Mouse (Mus musculus) c-Kit-negative CD71-positive TER-119-positive erythroid progenitor cells, embryonic 14.5 days (primary cell): Measurements from ENCODE around the gene Gadl1.

Experiments
- DNase-seq: peaks from one replicate; pipeline ENCODE4 v3.0.0-alpha.2; 2013; ENCODE audit warnings: low read depth, low spot score

Gene Gadl1

DNA sequence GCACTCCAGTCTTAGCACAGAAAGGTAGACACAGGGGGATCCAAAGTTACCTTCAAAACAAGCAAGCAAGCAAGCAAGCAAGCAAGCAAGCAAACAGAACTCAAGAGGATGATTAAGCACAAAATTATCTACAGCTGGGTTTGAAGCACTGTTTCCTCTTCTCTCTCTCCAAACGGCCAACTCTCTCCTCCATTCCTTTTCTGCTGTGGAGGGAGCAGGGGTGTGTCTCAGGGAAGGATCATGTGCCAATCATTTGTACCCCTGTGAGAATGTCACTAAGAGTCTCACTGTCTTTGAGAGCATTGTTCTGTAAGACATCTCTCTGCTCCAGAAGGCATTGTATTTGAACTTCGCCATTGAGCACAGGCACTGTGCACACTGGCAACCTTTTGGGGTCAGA lies 27.1 kb downstream of the Gadl1 start:
- no peak for DNase-seq

DNA sequence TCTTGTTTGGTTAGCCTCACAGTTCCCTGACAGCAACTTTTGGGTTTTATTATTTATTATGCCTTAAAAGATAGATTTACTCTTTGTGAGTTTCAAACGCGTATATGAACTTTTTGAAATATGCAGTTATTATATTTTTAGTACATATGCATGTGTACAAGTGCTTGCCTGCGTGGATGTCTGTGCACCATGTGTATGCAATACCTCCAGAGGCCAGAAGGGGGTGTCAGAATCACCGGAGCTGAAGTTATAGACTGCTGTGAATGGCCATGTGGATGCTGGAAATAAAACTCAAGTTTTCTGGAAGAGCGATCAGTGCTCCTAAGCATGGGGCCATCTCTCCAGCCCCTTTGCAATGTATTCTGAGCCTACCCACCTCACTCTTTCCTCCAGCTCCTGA lies 28.7 kb downstream of the Gadl1 start:
- DNase-seq, result no peak

DNA sequence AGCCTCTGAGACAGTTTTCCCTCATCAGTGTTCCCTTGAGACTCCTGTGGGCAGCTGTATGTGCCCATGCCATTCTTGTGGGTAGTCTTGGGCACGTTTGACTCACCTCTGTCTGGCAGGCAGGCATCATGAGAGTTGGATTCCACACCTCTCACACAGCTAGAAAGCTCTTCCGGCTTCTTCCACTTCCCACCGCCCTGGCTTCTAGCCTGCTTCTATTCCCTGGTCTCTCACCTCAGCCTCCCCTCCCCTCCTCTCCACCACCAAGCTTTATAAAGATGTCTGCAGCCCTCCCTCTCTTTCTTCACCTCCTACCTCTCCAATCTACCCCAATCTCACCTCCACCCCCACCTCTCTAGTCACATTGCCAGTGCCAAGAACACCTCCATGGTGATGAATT lies 30.2 kb downstream of the Gadl1 start:
- no peak for DNase-seq

DNA sequence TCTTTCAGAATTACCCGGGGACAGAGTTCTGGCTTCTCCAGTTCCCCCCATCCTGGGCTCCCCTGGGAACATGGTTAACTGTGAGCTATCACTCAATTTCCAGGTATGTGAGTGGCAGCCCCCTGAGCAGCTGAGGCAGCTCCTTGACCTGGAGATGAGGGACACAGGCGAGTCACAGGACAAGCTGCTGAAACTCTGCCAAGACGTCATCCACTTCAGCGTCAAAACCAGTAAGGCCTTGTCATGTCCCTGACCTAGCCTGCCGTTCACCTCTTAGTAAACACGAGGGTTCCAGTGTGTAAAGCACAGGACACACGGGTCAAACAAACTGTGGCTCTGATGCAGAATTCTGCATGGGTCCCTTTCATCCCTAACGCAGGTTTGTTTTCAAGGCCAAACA lies 31.9 kb downstream of the Gadl1 start:
- no peak for DNase-seq

DNA sequence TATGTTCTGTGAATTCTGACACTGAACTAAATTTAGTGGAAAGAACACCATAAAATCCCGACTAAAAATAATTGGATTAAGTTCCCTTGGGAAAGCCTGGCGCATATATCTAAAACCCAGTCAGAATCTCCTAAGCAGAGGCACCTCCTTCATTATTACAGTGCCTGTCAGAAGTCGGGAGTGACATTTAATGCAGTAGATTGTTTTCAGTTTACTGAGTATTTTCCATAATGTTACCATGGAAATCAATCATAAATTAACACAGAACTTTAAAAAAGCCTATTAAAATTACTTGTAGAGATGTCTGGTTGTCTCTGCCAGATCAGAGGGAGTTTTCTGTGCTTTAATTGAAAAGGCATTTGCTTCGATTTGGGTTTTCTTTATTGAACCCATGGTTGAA lies 33.2 kb downstream of the Gadl1 start:
- no peak for DNase-seq

DNA sequence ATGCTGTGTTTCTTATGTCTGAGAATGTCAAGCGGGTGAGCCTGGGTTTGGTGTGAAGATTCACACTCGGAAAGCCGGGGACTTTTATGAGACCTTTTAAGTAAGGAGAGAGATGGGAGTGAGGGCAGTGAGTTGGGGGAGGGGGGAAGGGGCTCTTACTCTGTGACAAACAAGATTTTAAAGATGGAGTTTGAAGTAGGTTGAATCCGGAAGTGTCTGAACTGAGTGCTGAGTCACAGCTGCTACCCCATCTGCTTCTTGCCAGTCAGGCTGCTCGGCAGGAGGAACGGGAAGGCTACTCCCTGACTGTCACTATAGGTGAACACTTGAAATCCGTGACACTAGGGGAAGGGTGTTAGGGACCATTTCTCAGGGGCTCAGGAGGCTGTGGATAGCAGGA lies 33.7 kb downstream of the Gadl1 start:
- DNase-seq, result no peak

DNA sequence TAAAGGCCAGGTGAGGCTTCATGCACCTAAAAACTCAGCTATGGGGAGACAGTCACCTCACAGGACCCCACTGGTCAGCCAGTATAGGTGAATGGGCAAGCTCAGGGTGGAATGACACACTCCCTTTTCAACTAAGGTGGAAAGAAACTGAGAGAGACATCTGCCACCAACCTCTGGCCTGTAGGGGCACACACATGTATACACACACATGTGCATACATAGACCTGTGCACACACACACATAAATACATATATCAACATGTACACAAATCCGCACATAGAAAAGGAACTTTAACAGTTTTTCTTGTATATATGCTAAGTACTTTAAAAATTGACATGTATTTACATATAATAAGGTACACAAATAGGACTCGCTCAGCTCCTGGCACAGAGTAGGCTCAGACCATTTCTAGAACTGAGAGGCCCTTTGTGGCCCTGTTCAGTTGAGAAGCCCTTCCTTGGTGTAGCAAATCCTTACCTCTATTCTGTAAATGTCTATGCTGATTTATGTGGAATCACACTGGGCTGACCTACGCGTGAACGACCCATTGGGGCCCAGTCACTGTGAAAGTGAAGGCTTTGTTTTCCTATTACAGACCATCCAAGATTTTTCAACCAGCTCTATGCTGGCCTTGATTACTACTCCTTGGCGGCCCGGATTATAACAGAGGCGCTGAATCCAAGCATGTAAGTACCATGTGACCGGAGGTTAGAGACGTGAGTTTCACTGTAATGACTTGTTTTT lies 34.5 kb downstream of the Gadl1 start:
- no peak for DNase-seq

DNA sequence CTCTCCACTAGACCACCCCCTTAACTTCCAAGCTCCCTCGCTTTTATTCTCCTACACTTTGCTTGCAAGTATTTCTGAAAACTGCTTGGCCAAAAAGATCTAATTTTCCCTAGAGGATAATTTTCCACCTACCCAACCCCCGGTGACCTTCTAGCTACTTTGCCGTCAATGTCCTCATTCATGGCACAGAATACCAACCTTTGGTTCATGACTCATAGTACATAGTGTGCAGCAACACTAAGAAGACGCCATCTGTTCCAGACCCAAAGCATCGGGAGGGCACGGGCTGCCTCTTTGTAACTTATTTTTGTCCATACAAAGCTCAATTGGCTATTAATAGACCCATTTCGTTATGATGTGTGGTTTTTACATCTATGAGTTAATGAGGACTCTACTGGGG lies 55.8 kb downstream of the Gadl1 start:
- DNase-seq, result no peak

DNA sequence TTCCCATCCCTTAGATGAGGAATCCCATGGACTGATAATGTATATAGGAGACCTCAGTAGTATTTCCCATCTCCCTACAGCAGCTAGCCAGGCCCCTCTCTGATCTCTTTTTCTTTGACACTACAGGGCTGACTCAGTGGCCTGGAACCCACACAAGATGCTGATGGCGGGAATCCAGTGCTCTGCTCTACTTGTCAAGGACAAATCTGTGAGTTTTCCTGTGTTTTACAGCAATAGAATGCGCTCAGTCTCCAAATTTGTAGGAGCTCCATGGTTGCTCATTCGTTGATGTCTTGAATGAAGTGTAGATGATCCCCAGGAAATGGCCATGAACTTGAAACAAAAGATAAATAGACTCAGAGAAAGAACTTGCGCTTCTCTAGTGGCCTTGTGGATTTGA lies 56.9 kb downstream of the Gadl1 start:
- DNase-seq, result no peak

DNA sequence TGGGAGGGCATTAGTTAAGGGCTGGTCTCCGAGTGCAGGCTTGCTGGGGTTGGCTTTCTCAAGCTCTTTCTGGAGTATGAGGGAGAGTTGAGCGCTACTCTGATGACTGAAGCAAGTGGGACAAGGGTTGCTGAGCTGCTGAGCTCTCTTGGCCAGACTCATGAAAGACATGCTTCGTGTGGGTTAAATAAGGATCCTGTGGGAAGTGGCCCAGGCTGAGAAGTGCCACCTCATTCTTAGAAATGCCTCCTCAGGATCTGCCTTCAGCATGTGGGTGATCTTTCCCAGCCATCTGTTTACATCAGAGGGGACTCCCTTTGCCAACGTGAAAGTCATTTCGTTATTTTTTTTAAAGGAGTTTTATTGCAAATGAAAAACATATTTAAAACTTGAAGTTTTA lies 57.5 kb downstream of the Gadl1 start:
- DNase-seq, result no peak

DNA sequence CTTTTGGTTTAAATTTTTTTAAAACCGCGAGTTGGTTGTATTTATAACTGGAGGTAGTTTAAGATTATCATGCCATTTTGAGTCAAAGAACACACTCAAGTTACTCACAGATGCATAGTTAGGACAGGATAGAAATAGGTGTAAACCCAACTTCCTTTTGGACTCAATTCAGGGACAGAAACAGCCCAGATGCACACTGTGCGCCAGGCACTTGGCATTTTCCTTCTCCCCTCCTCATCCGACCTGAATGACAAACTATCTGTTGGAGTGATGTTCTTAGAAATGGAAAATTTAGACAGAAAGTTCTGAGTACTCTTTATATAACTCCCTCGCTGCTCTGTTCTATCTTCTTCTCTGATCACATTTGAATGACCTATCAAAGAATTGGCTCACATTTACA lies 58.4 kb downstream of the Gadl1 start:
- no peak for DNase-seq

DNA sequence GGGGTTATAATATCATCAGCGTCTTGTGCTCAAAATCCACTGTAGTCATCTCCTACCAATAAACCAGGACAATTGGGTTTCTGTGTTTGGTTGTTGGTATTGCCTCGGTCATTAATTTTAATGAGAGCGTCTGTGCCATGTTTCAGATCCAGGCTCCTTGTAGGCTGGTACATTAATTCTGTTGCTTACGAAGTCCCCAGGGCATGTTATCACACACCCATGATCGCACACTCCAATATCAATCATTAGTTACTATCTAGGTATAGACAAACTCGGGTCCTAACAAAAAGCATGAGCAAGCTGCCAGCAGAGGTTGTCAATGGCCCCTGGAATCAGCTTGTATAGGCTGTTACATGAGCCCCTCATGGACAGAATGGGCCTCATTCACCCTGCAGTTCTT lies 67.6 kb downstream of the Gadl1 start:
- DNase-seq, result no peak

DNA sequence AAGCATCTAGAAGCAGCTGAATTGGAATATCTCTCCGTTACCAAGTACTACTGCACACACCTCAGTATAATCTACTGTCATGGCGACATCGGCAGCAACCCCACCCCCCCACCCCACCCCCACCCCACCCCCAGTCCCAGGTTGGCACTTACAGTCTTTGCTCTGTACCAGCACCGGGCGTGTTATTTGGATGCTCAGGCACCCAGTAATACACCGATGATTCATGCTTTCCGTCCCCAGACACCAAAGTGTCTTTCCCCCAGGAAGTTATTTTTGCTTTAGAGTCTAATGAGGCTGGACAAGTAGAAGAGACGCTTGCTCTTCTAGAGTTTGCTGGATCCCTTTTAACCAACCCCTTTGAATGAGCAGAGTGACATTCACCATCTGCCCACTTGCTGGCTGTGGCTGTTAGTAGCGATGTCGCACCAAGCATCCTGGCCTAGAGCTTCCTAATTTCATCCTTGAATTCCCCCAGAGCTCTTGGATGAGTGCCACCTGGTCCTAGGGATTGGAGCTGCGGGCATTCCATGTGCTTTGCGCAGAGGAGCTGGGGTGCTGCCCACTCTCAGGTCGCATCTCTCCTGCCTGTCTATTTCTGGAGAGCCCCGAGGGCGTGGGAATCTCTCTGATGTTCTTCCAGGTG lies 68.5 kb downstream of the Gadl1 start:
- no peak for DNase-seq

DNA sequence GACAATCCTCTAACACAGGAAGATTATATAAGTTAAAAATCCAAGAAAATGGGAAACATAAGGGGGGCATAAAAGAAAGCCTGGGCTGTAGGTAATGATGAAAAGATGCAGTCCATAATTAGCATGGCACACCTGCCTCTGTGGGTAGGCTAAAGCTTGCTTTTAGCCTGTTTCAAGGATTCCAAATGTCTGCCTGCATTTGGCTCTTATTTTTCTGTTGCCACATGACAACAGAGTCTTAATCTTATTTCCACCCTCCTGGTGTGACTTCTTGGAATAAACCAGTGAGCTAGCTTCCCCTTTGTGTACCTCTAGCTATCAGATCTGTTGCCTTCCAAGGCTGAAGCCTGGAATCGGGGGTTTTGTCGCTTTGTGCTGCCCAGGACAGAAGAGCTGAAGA lies 69.2 kb downstream of the Gadl1 start:
- DNase-seq, result no peak

DNA sequence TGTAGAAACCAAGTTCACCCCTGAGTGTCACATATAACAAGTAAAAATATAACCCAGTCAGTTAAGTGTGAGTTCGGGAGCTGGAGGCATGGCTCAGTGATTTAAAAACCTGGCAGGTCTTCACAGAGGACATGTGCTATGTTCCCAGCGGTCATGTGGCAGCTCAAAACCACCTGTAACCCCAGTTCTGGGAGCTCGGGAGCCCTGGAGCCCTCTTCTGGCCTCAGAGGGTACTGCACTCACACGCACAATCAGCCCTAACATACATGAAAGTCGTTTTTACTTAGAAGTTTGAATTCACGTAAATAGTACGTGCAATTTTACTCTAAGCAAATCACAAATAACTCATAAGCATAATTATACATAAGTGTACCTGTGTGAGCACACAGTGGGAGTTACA lies 81.4 kb downstream of the Gadl1 start:
- DNase-seq, result no peak

DNA sequence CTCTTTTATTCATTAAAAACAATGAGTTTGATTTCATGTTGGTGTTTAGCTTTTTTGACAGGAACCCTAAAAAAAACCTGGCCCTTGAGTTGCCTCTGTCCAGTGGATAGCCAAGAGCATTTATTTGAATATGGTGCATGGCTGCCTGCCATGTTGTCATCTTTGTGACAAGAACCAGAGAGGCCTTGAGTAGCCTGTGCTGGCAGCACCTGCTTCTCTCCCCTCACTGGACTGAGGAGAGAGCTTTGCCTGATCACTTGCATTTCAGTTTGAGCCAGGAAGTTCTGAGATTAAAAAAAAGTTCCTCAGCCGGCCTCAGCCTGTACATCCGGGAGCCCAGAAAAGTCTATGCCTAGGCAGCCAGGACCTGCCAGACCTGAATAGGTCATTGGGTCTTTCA lies 85.5 kb downstream of the Gadl1 start:
- no peak for DNase-seq

DNA sequence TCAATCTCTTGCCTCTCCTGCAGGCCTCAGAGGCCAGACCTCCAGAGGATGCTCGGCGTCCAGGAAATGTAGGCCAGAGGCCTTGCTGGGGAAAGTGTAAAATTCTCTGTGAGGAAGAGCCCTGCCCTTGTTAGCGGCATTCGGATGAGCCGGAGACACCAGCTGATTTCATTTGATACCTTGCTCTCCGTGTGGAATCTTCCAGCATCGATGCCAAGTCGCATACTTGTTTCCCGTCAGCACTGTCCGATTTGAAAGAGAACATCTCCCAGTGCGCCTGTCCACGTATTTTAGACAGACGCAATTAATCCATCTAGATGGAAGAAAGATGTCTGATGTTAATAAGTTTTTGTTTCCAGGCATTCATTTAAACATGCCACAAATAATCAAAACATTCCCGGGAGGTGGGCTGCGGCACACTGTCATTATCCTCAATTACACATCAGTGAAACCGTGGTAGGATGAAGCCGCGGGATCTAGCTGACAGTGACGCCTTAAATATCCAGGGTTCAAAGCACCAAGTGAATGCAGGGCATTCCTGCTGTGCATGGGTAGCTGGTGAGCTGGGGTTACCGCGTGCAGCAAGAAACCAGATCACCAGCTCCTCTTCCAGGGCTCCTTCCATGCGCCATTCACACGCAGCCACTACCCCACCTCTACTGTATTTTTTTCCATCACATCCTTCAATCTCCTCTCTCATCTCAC lies 86.8 kb downstream of the Gadl1 start:
- DNase-seq, result no peak

DNA sequence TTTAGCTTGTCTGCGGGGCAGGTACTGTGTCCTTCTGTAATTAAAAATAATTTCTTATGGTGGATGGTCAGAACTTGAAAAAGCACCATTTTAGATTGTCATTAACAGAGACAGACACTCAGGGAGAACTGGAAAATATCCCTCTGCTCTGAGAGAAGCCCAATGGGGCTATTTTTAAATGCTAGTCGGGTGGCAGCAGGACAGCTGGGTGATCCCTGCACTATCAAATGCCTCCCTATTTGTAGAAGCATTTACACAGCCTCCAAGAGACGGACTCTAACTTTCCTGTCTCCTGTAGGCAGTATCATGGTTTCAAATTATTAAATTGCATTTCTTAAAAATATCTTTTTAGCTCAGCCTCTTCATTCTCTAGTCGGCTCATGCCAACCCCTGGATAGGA lies 89.1 kb downstream of the Gadl1 start:
- DNase-seq, result no peak

DNA sequence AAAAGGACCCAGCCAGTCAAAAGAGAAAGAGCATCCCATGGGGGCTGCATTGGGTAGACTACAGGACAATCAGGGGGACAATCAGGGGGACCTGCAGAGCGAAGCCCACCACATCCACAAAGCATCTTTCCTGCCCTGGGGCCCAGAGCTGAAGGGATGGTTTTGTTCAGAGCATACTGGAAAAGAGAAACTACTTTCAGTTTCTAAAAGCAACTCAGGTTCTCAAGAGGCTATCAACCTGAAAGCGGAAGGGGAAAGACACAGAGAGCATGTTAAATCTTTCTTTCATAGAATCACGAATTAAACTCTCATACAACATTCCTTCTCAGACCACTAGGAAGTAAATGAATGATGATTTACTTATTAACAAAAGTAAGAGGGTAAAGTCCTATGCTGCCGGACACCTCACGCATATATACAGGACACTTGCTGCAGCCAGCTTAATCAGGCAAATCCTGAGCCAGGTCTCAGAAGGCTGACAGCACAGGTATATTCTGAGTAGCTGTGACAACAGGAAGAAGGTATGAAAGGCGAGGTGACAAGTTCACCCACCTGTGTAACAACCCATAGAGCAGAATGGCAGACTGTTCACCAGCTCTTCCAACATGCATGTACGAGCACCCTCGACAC lies 90.2 kb downstream of the Gadl1 start:
- no peak for DNase-seq

DNA sequence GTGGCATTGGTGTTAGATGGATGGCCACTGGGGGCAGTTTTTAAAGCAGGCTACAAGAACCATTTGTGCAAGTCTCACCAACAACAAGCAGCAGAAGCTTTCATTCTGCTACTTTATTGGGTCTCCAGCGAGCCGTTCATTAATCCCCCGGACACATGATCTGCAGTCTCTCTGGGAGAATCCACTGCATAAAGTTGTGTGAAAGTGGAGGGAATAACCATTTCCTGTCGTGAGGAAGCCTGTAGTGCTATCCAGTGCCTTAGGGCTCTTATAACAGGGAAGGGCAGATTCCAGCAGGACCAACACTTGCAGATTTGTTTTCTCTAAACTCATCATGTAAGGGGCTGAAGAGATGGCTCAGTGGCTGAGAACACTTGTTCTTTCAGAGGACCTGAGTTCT lies 104.7 kb downstream of the Gadl1 start:
- no peak for DNase-seq

DNA sequence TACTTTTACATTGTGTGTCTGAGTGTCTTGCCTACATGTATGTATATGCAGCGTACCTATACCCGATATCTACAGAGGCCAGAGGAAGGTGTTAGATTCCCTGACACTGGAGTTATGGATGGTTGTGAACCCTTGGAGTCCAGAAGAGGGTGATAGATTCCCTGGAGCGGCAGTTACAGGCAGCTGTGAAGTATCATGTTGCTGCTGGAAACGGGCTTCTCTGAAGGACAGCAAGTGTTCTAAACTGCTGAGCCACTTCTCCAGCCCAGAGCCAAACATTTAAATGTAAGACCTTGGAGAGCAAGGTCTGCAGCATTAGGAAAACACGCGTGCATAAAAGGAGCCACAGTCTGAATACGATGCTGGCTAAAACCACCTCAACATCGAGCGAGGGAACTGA lies 107.0 kb downstream of the Gadl1 start:
- DNase-seq, result no peak

DNA sequence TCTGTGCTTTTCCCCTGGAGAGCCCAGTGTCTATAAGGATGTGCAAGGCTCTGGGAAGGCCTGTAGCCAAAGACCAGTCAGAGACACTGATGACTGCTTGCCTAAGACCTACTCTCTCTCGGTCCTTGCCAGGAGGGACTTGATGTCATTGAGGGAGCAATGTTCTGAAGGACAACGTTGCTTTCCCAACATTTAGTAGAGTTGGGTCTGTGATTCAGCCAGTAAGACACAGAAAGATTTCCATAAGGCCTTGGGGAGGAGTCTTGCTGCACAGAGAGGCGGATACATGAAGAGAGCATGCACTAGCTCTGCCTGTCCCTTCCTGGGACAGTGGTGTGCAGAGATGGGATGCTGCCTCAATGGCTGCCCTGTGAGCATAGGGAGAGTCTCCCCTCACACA lies 107.8 kb downstream of the Gadl1 start:
- DNase-seq, result no peak

DNA sequence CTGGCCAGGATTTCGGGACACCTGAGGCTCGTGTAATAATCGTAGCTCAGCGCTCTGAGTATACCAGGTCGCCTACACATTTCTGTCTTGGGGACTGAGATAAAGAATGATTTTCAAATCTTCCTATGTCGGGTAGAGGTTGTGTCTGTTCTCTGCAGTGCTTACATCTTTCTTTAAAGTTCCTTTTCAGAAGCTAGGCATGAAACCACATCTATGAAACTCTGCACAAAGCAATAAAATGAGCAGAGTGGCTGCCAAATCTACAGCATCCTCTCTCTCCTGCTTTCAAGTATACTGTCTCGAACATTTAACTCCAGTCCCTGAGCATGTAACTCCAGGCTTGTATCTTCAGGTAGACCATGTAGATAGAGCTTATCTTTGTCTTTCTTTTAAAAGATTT lies 109.3 kb downstream of the Gadl1 start:
- DNase-seq, result no peak
